Mouse (Mus musculus) T-helper 1 cell (primary cell): ENCODE results near the gene Zkscan4.
"Not testable (repeated sequence)": the region's sequence is repeated elsewhere in the genome, so short reads cannot be mapped to it uniquely, and the experiment has no call there.

Experiments
- in situ Hi-C: fragments of 300-600 bp; cut with MboI, MseI; formaldehyde crosslinking; loops from one replicate; pipeline ENCODE4 v1.15.1; 2025; ENCODE audit warnings: high pct_unique_total_duplicates

Gene Zkscan4

GRCm38 (mm10) chr13:21478759-21479670 lies at the start of gene Zkscan4, which contains the start of gene Gm10065:
TSS of gene Zkscan4 (plus strand) at chr13:21478907.
TSS of gene Gm10065 (minus strand) at chr13:21479441.
- in situ Hi-C loops = not testable (repeated sequence)

- in situ Hi-C loops = no loop called here
Measured at GRCm38 (mm10) chr13:21435476-21435875, 43.2 kb upstream of the Zkscan4 start.

GRCm38 (mm10) chr13:21440503-21441206 lies 38.1 kb upstream of the Zkscan4 start, which contains the start of gene Pgbd1:
TSS of gene Pgbd1 (minus strand) at chr13:21441058.
- in situ Hi-C loops = no loop called here

- in situ Hi-C loops = no loop called here
Measured at GRCm38 (mm10) chr13:21441207-21441572, 37.5 kb upstream of the Zkscan4 start.

GRCm38 (mm10) chr13:21446796-21447195 lies 31.9 kb upstream of the Zkscan4 start:
- in situ Hi-C loops = loop anchor here (5.0 kb wide), 1 partner anchor 34 kb away; no protein-coding TSS in a partner anchor

- in situ Hi-C loops = loop anchor here (5.0 kb wide), 1 partner anchor 36 kb away; no protein-coding TSS in a partner anchor
Measured at GRCm38 (mm10) chr13:21447856-21448614, 30.7 kb upstream of the Zkscan4 start.

GRCm38 (mm10) chr13:21453042-21453441 lies 25.7 kb upstream of the Zkscan4 start:
- in situ Hi-C loops = no loop called here

GRCm38 (mm10) chr13:21453449-21453848 lies 25.3 kb upstream of the Zkscan4 start, which contains the start of gene Zscan26:
TSS of gene Zscan26 (minus strand) at chr13:21453730.
- in situ Hi-C loops = no loop called here

GRCm38 (mm10) chr13:21454133-21454532 lies 24.6 kb upstream of the Zkscan4 start:
- in situ Hi-C loops = no loop called here

- in situ Hi-C loops = no loop called here
Measured at GRCm38 (mm10) chr13:21456347-21456746, 22.4 kb upstream of the Zkscan4 start.

GRCm38 (mm10) chr13:21462516-21462915 lies 16.2 kb upstream of the Zkscan4 start:
- in situ Hi-C loops = not testable (repeated sequence)

GRCm38 (mm10) chr13:21467336-21467735 lies 11.4 kb upstream of the Zkscan4 start:
- in situ Hi-C loops = no loop called here

- in situ Hi-C loops = no loop called here
Measured at GRCm38 (mm10) chr13:21468061-21469019, 10.4 kb upstream of the Zkscan4 start, which contains the start of gene Nkapl. TSS of gene Nkapl (minus strand) at chr13:21468509.

GRCm38 (mm10) chr13:21469097-21469496 lies 9.6 kb upstream of the Zkscan4 start:
- in situ Hi-C loops = no loop called here

GRCm38 (mm10) chr13:21472427-21472826 lies 6.3 kb upstream of the Zkscan4 start:
- in situ Hi-C loops = no loop called here

GRCm38 (mm10) chr13:21486881-21487280 lies 8.2 kb downstream of the Zkscan4 start:
- in situ Hi-C loops = no loop called here

GRCm38 (mm10) chr13:21492847-21493246 lies 14.1 kb downstream of the Zkscan4 start:
- in situ Hi-C loops = no loop called here

GRCm38 (mm10) chr13:21495080-21495479 lies 16.4 kb downstream of the Zkscan4 start, which contains the start of gene AK157302:
TSS of gene AK157302 (plus strand) at chr13:21495223.
- in situ Hi-C loops = no loop called here

GRCm38 (mm10) chr13:21501182-21501581 lies 22.5 kb downstream of the Zkscan4 start, which contains the start of gene Gm11273:
TSS of gene Gm11273 (minus strand) at chr13:21501418.
- in situ Hi-C loops = not testable (repeated sequence)

- in situ Hi-C loops = no loop called here
Measured at GRCm38 (mm10) chr13:21502296-21502695, 23.6 kb downstream of the Zkscan4 start.
